Mouse (Mus musculus) induced T-regulatory cell, adult 2 months (primary cell): Measurements from ENCODE around the gene Samd14.
A peak's percentile ranks its signal among the peaks of the same experiment; 100 is the strongest.

Experiments
- DNase-seq: peaks from one replicate; pipeline ENCODE4 v3.0.0-alpha.2; 2012; ENCODE audit warnings: low read depth

The Samd14 gene

GRCm38 (mm10) chr11:95037306-95037705 is 27.6 kb downstream of the Samd14 start:
- no peak for DNase-seq

DNA sequence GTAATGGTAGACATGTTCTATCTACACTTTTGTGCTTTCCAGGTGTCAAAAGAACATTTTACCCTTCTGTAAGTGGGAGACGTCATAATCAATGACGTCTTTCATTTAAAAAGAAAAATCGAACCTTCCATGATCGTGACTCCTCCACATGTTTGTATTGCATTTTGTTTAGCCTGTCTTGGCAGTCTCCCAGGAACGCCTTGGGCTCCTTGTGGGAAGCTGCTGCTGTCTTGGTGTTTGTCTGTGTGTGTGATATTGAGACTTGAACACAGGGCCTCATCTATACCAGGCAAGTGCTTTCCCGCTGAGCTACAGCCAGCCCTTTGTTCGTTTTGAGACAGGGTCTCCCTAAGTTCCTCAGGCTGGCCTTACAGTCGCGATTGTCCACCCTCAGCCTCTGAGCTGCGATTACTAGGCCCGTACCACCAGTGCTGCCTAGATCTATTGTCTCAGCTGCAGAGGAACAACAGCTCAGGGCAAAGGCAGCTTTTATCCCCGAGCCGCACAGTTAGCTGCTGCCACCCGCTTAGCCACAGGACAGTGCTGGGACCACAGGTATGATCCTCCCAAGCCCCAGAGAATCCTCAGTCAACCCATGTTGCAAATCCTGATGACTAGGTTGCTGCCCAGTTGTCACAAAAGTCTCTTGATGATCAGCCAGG is 28.6 kb downstream of the Samd14 start:
- no peak for DNase-seq

GRCm38 (mm10) chr11:95038818-95039655 is 29.4 kb downstream of the Samd14 start:
- DNase-seq, result no peak

GRCm38 (mm10) chr11:95039766-95040165 is 30.1 kb downstream of the Samd14 start:
- no peak for DNase-seq

DNA sequence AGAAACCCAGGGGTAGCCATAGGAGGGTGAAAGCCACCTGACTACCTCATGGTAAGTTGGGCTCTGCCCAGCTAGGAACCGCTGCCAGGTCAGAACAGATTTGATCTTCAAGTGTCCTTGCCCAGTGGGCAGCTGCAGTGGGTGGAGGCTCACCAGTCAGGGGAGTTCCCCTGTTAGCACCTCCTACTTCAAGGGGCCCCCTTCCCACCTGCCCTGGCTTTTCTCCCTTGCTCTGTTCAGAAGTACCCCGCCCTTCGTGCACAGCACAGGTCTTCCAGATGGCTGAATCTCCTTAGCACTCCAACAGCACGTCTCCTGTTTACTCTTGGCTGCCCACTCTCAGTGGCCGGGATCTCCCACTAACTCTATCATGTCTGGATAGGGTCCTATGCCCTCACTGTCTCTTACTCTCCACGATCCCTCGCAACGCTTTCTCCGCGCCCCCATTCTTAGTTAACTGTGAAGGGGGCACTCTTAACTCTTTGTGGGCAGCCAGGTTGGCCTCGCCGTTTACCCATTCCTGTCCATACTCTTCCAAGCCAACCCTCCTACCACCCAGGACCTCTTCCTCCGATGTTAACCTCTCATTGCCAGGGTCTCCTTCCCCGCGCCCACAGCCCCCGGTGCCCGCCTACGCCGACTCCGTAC is 30.9 kb downstream of the Samd14 start:
- DNase-seq, result peak; percentile 30

GRCm38 (mm10) chr11:95041139-95041609 is 31.5 kb downstream of the Samd14 start, which contains the start of gene Pdk2:
Pdk2 (minus strand) TSS chr11:95041354.
- peak; percentile 88 for DNase-seq

- peak; percentile 80 for DNase-seq
Observed at GRCm38 (mm10) chr11:95042096-95042495, 32.4 kb downstream of the Samd14 start.

DNA sequence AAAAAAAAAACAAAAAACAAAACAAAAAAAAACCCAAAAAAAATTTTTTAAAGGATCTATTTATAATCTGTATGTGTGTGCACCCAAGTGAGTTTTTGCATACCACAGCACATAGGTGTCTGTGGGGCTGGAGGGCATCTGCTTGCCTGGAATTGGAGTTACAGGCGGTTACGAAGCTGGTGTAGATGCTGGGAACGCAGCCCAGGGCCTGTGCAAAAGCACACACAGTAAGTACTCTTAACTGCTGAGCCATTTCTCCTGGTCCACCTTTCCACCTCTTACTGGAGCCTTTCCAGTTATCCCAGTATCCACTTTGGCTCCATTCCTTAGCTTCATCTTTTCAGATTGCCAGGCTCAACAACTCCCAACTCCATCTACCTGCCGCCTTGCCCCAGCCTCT is 33.4 kb downstream of the Samd14 start:
- no peak for DNase-seq

DNA sequence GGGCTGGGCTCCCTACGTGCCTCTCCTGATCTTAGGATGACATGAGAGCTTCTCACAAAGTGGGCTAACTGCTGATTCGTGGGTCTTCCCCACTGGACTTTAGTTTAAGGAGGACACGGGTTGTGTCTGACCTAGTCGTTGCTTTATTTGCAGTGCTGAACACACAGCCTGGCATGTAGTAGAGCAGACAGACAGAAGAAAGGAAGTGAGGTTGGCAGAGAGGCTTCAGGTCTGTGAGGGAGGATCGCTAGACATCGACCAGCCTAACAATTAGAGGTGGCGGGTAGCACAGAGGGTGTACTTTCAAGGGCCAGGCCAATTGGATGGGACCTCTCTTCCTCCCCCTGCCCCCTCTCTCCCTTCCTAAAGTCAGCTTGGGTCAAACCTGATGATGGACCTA is 33.9 kb downstream of the Samd14 start:
- no peak for DNase-seq

- DNase-seq, result no peak
Observed at GRCm38 (mm10) chr11:95044185-95044870, 34.6 kb downstream of the Samd14 start.

- peak; percentile 80 for DNase-seq
Observed at GRCm38 (mm10) chr11:95046980-95047680, 37.5 kb downstream of the Samd14 start.

DNA sequence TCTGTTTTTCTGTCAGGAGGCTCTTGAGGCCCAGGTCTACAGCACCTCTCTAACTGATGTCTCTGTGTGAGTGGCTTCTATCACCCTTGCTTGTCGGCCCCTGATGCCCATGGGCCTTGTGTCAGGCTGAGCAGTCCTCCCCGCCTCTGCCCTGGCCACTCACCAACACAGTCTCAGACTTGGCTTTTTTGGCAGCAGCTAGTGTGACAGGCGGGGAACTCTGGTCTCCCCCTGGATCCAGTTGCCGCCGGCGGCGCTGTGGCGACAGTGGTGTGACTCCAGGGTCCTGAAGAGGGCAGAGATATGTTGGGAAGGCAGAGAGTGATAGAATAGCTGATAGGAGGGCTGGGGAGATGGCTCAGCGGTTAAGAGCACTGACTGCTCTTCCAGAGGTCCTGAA is 43.4 kb downstream of the Samd14 start:
- DNase-seq, result no peak

DNA sequence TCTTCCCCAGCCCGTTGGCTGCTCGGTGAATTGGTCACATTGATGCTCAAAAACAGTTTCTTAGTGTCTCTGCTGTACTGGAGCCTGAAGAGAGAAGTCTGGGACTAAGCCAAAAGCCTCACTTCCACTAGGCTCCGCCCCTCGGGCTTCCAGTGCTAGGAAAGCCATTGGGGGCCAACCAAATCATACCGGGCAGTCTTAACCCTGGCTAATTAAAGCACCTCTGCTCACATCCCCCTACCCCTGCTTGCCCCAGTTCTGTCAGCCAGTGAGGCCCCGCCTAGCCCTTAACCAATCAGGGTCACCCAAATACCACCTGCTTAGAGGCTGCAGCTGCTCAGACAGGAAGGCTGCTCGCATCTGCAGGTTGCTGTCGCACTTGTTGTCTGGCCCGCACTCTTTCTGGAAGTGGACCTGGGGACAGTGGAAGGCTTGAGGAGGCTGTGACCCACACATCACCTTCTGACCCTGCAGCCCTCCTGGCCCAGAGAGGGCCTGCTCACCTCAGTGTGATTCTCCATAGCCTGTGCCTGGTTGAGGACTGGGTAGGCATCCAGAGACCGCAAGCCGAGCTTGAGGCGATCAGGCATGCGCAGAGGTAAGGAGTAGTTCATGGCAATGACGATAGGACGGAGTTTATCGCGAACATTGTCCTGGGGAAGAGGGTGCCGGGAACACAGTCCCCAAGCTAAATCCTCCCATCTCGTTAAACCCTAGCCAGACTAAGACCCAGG is 47.3 kb downstream of the Samd14 start:
- DNase-seq, result no peak

- no peak for DNase-seq
Observed at GRCm38 (mm10) chr11:95069226-95069957, 59.7 kb downstream of the Samd14 start.

- no peak for DNase-seq
Observed at GRCm38 (mm10) chr11:95070140-95071107, 60.7 kb downstream of the Samd14 start.

DNA sequence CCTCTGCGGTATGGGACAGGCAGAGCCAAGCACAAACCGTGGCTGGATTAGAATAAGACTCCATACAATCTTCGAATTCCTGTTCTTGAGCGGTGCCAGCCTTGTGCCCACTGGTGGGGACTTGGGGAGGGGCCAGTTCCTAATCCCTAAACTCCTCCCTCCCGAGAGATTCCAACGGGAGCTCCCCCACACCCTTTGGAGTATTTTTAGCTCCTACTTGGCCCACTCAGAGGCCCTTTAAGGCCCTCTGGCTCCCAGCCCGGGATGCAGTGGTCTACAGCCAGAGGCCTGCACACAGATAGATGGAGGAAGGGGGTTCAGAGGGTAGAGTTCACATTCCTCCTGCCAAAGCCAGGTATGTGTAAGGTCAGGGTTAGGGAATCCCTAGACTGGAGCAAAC is 61.6 kb downstream of the Samd14 start:
- no peak for DNase-seq

- no peak for DNase-seq
Observed at GRCm38 (mm10) chr11:95072136-95072535, 62.5 kb downstream of the Samd14 start.

GRCm38 (mm10) chr11:95072804-95073203 is 63.1 kb downstream of the Samd14 start:
- no peak for DNase-seq

- DNase-seq, result no peak
Observed at GRCm38 (mm10) chr11:95073835-95074234, 64.2 kb downstream of the Samd14 start.
